Mouse (Mus musculus): ENCODE results near the gene Gm43738. TPM values are rescaled to one million over a fixed set of nuclear protein-coding genes. Genes with fewer than 3 reads are reported as not detected.

Gm43738 gene
- polyA plus RNA-seq, 1 experiment, result not detected

GRCm38 (mm10) chr3:89124241-89124640, 23.3 kb upstream of the Gm43738 start:
- Histone ChIP-seq H3K27me3 (ENCODE audit: control insufficient read depth, insufficient read depth, low read length) (no peaks in the 10 kb centered on the region), H3K4me3 (ENCODE audit: control insufficient read depth, low read depth, low read length) (no peak overlapping the region), H3K4me1 (ENCODE audit: control insufficient read depth, insufficient read depth, low read length) (no peaks in the 10 kb centered on the region), H3K27ac (ENCODE audit: control insufficient read depth, insufficient read depth, low read depth, low read length) (no peak overlapping the region; the same call in 1 of the 2 replicates), H3K36me3 (ENCODE audit: control insufficient read depth, insufficient read depth, low read length) (no peaks in the 10 kb centered on the region)
- no peak for TF ChIP-seq CTCF (IDR thresholded peaks at IDR 0.05; ENCODE audit: control insufficient read depth, insufficient read depth, insufficient replicate concordance, low read depth, low read length)
- TF ChIP-seq POLR2A (IDR thresholded peaks at IDR 0.05; ENCODE audit: control insufficient read depth, low read depth, low read length), result no peak

GRCm38 (mm10) chr3:89123313-89123712, 22.4 kb upstream of the Gm43738 start:
- Histone ChIP-seq H3K27me3 (ENCODE audit: control insufficient read depth, insufficient read depth, low read length) (no peaks in the 10 kb centered on the region), H3K27ac (ENCODE audit: control insufficient read depth, insufficient read depth, low read depth, low read length) (no peak overlapping the region), H3K4me3 (ENCODE audit: control insufficient read depth, low read depth, low read length) (no peak overlapping the region), H3K4me1 (ENCODE audit: control insufficient read depth, insufficient read depth, low read length) (no peaks in the 10 kb centered on the region), H3K36me3 (ENCODE audit: control insufficient read depth, insufficient read depth, low read length) (no peaks in the 10 kb centered on the region)
- TF ChIP-seq CTCF (IDR thresholded peaks at IDR 0.05; ENCODE audit: control insufficient read depth, insufficient read depth, insufficient replicate concordance, low read depth, low read length) (no peak), POLR2A (IDR thresholded peaks at IDR 0.05; ENCODE audit: control insufficient read depth, low read depth, low read length) (no peak)

GRCm38 (mm10) chr3:89115522-89115921, 14.6 kb upstream of the Gm43738 start:
- H3K4me3 ChIP-seq (ENCODE audit: control insufficient read depth, low read depth, low read length), result no peak overlapping the region
- H3K4me1 ChIP-seq (ENCODE audit: control insufficient read depth, insufficient read depth, low read length), result no peaks in the 10 kb centered on the region
- no peak for TF ChIP-seq POLR2A (IDR thresholded peaks at IDR 0.05; ENCODE audit: control insufficient read depth, low read depth, low read length)
- TF ChIP-seq CTCF (IDR thresholded peaks at IDR 0.05; ENCODE audit: control insufficient read depth, insufficient read depth, insufficient replicate concordance, low read depth, low read length), result no peak; the same call in 1 of the 2 replicates
- no peak overlapping the region for H3K27ac ChIP-seq (ENCODE audit: control insufficient read depth, insufficient read depth, low read depth, low read length)
- H3K36me3 ChIP-seq (ENCODE audit: control insufficient read depth, insufficient read depth, low read length), result no peaks in the 10 kb centered on the region
- no peaks in the 10 kb centered on the region for H3K27me3 ChIP-seq (ENCODE audit: control insufficient read depth, insufficient read depth, low read length)

- Histone ChIP-seq H3K27me3 (ENCODE audit: control insufficient read depth, insufficient read depth, low read length) (no peaks in the 10 kb centered on the region), H3K4me3 (ENCODE audit: control insufficient read depth, low read depth, low read length) (no peak overlapping the region), H3K4me1 (ENCODE audit: control insufficient read depth, insufficient read depth, low read length) (no peaks in the 10 kb centered on the region), H3K27ac (ENCODE audit: control insufficient read depth, insufficient read depth, low read depth, low read length) (no peak overlapping the region), H3K36me3 (ENCODE audit: control insufficient read depth, insufficient read depth, low read length) (no peaks in the 10 kb centered on the region)
- TF ChIP-seq CTCF (IDR thresholded peaks at IDR 0.05; ENCODE audit: control insufficient read depth, insufficient read depth, insufficient replicate concordance, low read depth, low read length) (no peak), POLR2A (IDR thresholded peaks at IDR 0.05; ENCODE audit: control insufficient read depth, low read depth, low read length) (no peak)
These were observed 12.2 kb upstream of the Gm43738 start for GRCm38 (mm10) chr3:89113058-89113457.

- H3K4me3 ChIP-seq (ENCODE audit: control insufficient read depth, low read depth, low read length), result no peak overlapping the region
- no peaks in the 10 kb centered on the region for H3K27me3 ChIP-seq (ENCODE audit: control insufficient read depth, insufficient read depth, low read length)
- no peaks in the 10 kb centered on the region for H3K4me1 ChIP-seq (ENCODE audit: control insufficient read depth, insufficient read depth, low read length)
- no peak overlapping the region for H3K27ac ChIP-seq (ENCODE audit: control insufficient read depth, insufficient read depth, low read depth, low read length)
- H3K36me3 ChIP-seq (ENCODE audit: control insufficient read depth, insufficient read depth, low read length), result no peaks in the 10 kb centered on the region
- TF ChIP-seq POLR2A (IDR thresholded peaks at IDR 0.05; ENCODE audit: control insufficient read depth, low read depth, low read length), result no peak
- no peak for TF ChIP-seq CTCF (IDR thresholded peaks at IDR 0.05; ENCODE audit: control insufficient read depth, insufficient read depth, insufficient replicate concordance, low read depth, low read length)
These were observed 7.2 kb upstream of the Gm43738 start for GRCm38 (mm10) chr3:89108146-89108545.

GRCm38 (mm10) chr3:89107545-89107944, 6.6 kb upstream of the Gm43738 start:
- Histone ChIP-seq H3K27ac (ENCODE audit: control insufficient read depth, insufficient read depth, low read depth, low read length) (no peak overlapping the region), H3K36me3 (ENCODE audit: control insufficient read depth, insufficient read depth, low read length) (no peaks in the 10 kb centered on the region), H3K27me3 (ENCODE audit: control insufficient read depth, insufficient read depth, low read length) (no peaks in the 10 kb centered on the region), H3K4me1 (ENCODE audit: control insufficient read depth, insufficient read depth, low read length) (peaks cover under 1% of the 10 kb centered on the region; the same call in 1 of the 2 replicates), H3K4me3 (ENCODE audit: control insufficient read depth, low read depth, low read length) (no peak overlapping the region)
- no peak for TF ChIP-seq POLR2A (IDR thresholded peaks at IDR 0.05; ENCODE audit: control insufficient read depth, low read depth, low read length)
- no peak for TF ChIP-seq CTCF (IDR thresholded peaks at IDR 0.05; ENCODE audit: control insufficient read depth, insufficient read depth, insufficient replicate concordance, low read depth, low read length)

- TF ChIP-seq CTCF (IDR thresholded peaks at IDR 0.05; ENCODE audit: control insufficient read depth, insufficient read depth, insufficient replicate concordance, low read depth, low read length), result no peak
- no peak for TF ChIP-seq POLR2A (IDR thresholded peaks at IDR 0.05; ENCODE audit: control insufficient read depth, low read depth, low read length)
- Histone ChIP-seq H3K36me3 (ENCODE audit: control insufficient read depth, insufficient read depth, low read length) (no peaks in the 10 kb centered on the region), H3K27me3 (ENCODE audit: control insufficient read depth, insufficient read depth, low read length) (no peaks in the 10 kb centered on the region)
These were observed 6.0 kb upstream of the Gm43738 start for GRCm38 (mm10) chr3:89106881-89107280.

GRCm38 (mm10) chr3:89103291-89103595, 2.3 kb upstream of the Gm43738 start:
- TF ChIP-seq CTCF (IDR thresholded peaks at IDR 0.05; ENCODE audit: control insufficient read depth, insufficient read depth, insufficient replicate concordance, low read depth, low read length), result no peak
- TF ChIP-seq POLR2A (IDR thresholded peaks at IDR 0.05; ENCODE audit: control insufficient read depth, low read depth, low read length), result no peak
- Histone ChIP-seq H3K36me3 (ENCODE audit: control insufficient read depth, insufficient read depth, low read length) (no peaks in the 10 kb centered on the region), H3K27me3 (ENCODE audit: control insufficient read depth, insufficient read depth, low read length) (no peaks in the 10 kb centered on the region), H3K4me1 (ENCODE audit: control insufficient read depth, insufficient read depth, low read length) (peaks cover 9% of the 10 kb centered on the region), H3K4me3 (ENCODE audit: control insufficient read depth, low read depth, low read length) (no peak overlapping the region), H3K27ac (ENCODE audit: control insufficient read depth, insufficient read depth, low read depth, low read length) (no peak overlapping the region)

More at GRCm38 (mm10) chr3:89106881-89107280, 6.0 kb upstream of the Gm43738 start:
- Histone ChIP-seq H3K4me1 (ENCODE audit: control insufficient read depth, insufficient read depth, low read length) (peaks cover 2% of the 10 kb centered on the region; the same call in 1 of the 2 replicates), H3K27ac (ENCODE audit: control insufficient read depth, insufficient read depth, low read depth, low read length) (no peak overlapping the region), H3K4me3 (ENCODE audit: control insufficient read depth, low read depth, low read length) (no peak overlapping the region)
